Mouse (Mus musculus) heart, postnatal 0 days (tissue): ENCODE data around the gene Gm49373.

Experiments
- CTCF ChIP-seq: IDR thresholded peaks from 2 replicates; pipeline ENCODE4 v1.5.1; 2016; ENCODE audit warnings: antibody characterized with exemption, control low read depth, low read depth
- EP300 ChIP-seq: IDR thresholded peaks from 2 replicates; pipeline ENCODE4 v1.6.1; 2016; ENCODE audit warnings: antibody characterized with exemption, low read depth

- TF ChIP-seq CTCF, result no peak
- TF ChIP-seq EP300, result no peak
These were observed 38.3 kb downstream of the Gm49373 start for GRCm38 (mm10) chr9:21034481-21035085.
